11 mouse cellular contexts compared by ENCODE assay signal in the genomic region with DNA sequence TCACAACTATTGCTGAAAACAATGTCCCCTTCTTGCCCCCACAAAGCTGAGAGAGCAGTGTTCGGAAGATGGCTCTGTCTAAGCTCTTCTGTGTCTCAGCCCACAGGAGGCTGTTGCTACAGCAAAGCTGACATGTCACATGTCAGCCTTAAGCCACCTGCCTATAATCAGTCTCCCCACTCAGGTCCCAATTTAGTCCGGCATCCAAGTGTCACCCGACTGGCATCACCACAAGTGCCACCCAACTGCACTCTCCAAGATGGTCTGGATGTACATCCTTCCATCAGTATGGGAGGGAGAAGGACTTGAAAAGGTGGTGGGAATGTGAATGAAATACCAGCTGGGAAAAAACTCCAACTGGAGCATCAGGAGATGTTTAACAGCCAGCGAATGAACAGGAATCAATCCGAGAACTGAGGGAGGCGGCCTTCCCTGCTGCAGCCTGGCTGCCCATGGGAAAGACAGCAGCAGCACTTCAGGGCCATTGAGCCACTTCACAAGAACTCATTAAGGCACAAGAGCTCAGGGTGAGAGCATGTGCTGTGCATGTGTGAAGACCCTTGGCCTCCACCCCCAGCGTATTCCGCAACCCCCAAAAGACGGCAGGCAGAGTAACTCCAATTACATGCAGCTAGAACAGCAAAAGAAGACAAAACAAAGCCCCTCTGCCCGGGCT. TPM values are rescaled to one million over a fixed set of nuclear protein-coding genes. Genes with fewer than 3 reads are reported as not detected.
DNase-seq lines count a peak whose midpoint lies in the region; ATAC-seq and TF ChIP-seq lines count a peak whose summit lies in the region.
"Had no signal": no experiment of that assay in that cellular context is flagged by ENCODE, and none has a peak within 500 bp of the region (broad histone marks: within the 10 kb centered on the region; RNA-seq: fewer than 3 reads in every experiment).

No protein-coding gene starts in this region.

- no peaks in the 10 kb centered on the region for H3K27me3 ChIP-seq in neural tube, embryonic 11.5 days (ENCODE audit: control insufficient read depth, insufficient read depth, low read length)
- no peaks in the 10 kb centered on the region for H3K27me3 ChIP-seq in lung, embryonic 15.5 days
- H3K27me3 ChIP-seq in stomach, postnatal 0 days (ENCODE audit: control insufficient read depth, insufficient read depth, low read length) = no peaks in the 10 kb centered on the region

- intact Hi-C loops in heart, postnatal 36 days (cut with DNase I) = loop anchor here (1.0 kb wide), 1 partner anchor 12 kb away; no protein-coding TSS in a partner anchor

- DNase-seq in heart, adult 11 months = peak; percentile 95
- no peak for DNase-seq in heart, postnatal 36 days
- peak; percentile 50 for DNase-seq in neural tube, embryonic 11.5 days (ENCODE audit: low spot score)
- DNase-seq in neural tube, embryonic 10.5 days (ENCODE audit: extremely low spot score, low spot score) = no peak
- no peak for DNase-seq in stomach, postnatal 0 days (ENCODE audit: low spot score)
- DNase-seq in urinary bladder, postnatal 14 days (ENCODE audit: low spot score) = no peak
- DNase-seq: cerebellum, adult 11-12 months; gastrocnemius, postnatal 25 days had no signal

- H3K27ac ChIP-seq in neural tube, embryonic 11.5 days (ENCODE audit: low read depth, low read length) = peak overlapping the region; percentile 42
- peak overlapping the region; percentile 54; the same call in 1 of the 2 replicates for H3K27ac ChIP-seq in lung, embryonic 15.5 days
- 0 out of 2 replicates have a peak overlapping the region, but pooled peaks have one; percentile 18 for H3K27ac ChIP-seq in stomach, postnatal 0 days (replicated peaks)

- H3K4me3 ChIP-seq in neural tube, embryonic 11.5 days (ENCODE audit: low read depth, low read length) = no peak overlapping the region
- no peak overlapping the region for H3K4me3 ChIP-seq in lung, embryonic 15.5 days
- H3K4me3 ChIP-seq in stomach, postnatal 0 days (ENCODE audit: low read depth, low read length) = no peak overlapping the region
- H3K4me3 ChIP-seq: myocyte had no signal

- no peaks in the 10 kb centered on the region for H3K36me3 ChIP-seq in neural tube, embryonic 11.5 days (ENCODE audit: control insufficient read depth, insufficient read depth, low read length)
- no peaks in the 10 kb centered on the region for H3K36me3 ChIP-seq in lung, embryonic 15.5 days
- H3K36me3 ChIP-seq in stomach, postnatal 0 days (ENCODE audit: control insufficient read depth, insufficient read depth, low read length) = no peaks in the 10 kb centered on the region

- H3K9me3 ChIP-seq in neural tube, embryonic 11.5 days (ENCODE audit: control insufficient read depth, low read length) = no peaks in the 10 kb centered on the region
- H3K9me3 ChIP-seq in lung, embryonic 15.5 days = no peaks in the 10 kb centered on the region
- H3K9me3 ChIP-seq in stomach, postnatal 0 days (ENCODE audit: control insufficient read depth, low read length) = no peaks in the 10 kb centered on the region

- 34% methylated on average over 10 of the region's 10 CpGs for WGBS in neural tube, embryonic 11.5 days
- 64% methylated on average over 10 of the region's 10 CpGs for WGBS in lung, embryonic 15.5 days
- 71% methylated on average over 10 of the region's 10 CpGs for WGBS in stomach, postnatal 0 days

- H3K9ac ChIP-seq in neural tube, embryonic 11.5 days (ENCODE audit: low read length) = no peak overlapping the region
- H3K9ac ChIP-seq in lung, embryonic 15.5 days = no peak overlapping the region
- no peak overlapping the region for H3K9ac ChIP-seq in stomach, postnatal 0 days (ENCODE audit: low read length)

- peak; percentile 33; the same call in 1 of the 2 replicates for ATAC-seq in neural tube, embryonic 11.5 days (ENCODE audit: insufficient read depth, low FRiP score, low TSS enrichment)
- no peak for ATAC-seq in lung, embryonic 15.5 days (ENCODE audit: borderline replicate concordance, extremely low read depth, low FRiP score, low TSS enrichment)
- no peak for ATAC-seq in stomach, postnatal 0 days (ENCODE audit: low FRiP score, low TSS enrichment)
- ATAC-seq in megakaryocyte-erythroid progenitor cell, adult 5-6 weeks (replicated peaks; ENCODE audit: low FRiP score, low TSS enrichment, poor library complexity, severe bottlenecking) = no peak

- TF ChIP-seq CTCF in stomach, postnatal 0 days (IDR thresholded peaks at IDR 0.05; ENCODE audit: low read depth) = no peak

- H3K4me1 ChIP-seq in neural tube, embryonic 11.5 days (ENCODE audit: control insufficient read depth, insufficient read depth, low read length) = peaks cover 55% of the 10 kb centered on the region
- peaks cover 82% of the 10 kb centered on the region for H3K4me1 ChIP-seq in lung, embryonic 15.5 days
- H3K4me1 ChIP-seq in stomach, postnatal 0 days (replicated peaks; ENCODE audit: control insufficient read depth, insufficient read depth) = peaks cover 22% of the 10 kb centered on the region

- TF ChIP-seq EP300 in stomach, postnatal 0 days (optimal IDR thresholded peaks at IDR 0.05) = no peak

- no peak overlapping the region for H3K4me2 ChIP-seq in neural tube, embryonic 11.5 days (ENCODE audit: low read depth)
- H3K4me2 ChIP-seq in lung, embryonic 15.5 days = peak overlapping the region; percentile 26
- no peak overlapping the region for H3K4me2 ChIP-seq in stomach, postnatal 0 days (replicated peaks; ENCODE audit: low read depth)

RNA-seq across cellular contexts. Expression of a gene that starts 55.6 kb away (rescaled TPM):
- 10 to 100 TPM; 20.6 to 23.1 TPM for total RNA-seq in heart, postnatal 36 days (2021)
- 62.0 and 62.3 TPM in 2 replicates for polyA plus RNA-seq in neural tube, embryonic 11.5 days (2014; fragmentation: Nextera tagmentation; extraction: Ambion mirVana)
- polyA plus RNA-seq in lung, embryonic 15.5 days (2015; fragmentation: Nextera tagmentation; extraction: Ambion mirVana) = 133 and 147 TPM in 2 replicates
- polyA plus RNA-seq in stomach, postnatal 0 days (2015; fragmentation: Nextera tagmentation; extraction: Ambion mirVana) = 38.5 and 42.1 TPM in 2 replicates
- total RNA-seq in megakaryocyte-erythroid progenitor cell, adult 5-6 weeks (2014; fragmentation: Nextera tagmentation) = 19.1 and 28.6 TPM in 2 replicates
- 22.2 and 25.9 TPM in 2 replicates for total RNA-seq in megakaryocyte-erythroid progenitor cell, adult 5-6 weeks (2017)

Comparison
In these comparisons a context has a peak if more than half of its experiments do, and no peak if none do; other contexts are left out.
1. DNase-seq: peak in heart, adult 11 months (single experiment) and neural tube, embryonic 11.5 days (single experiment); none in heart, postnatal 36 days (0 of 2), neural tube, embryonic 10.5 days (single experiment), stomach, postnatal 0 days (single experiment) and urinary bladder, postnatal 14 days (single experiment).
2. Peak in every context shown above with its lines, with median percentiles within 50 percentile points of each other: H3K27ac ChIP-seq.